Mouse (Mus musculus): ENCODE measurements around the gene Nprl3.
"Not testable (repeated sequence)": the region's sequence is repeated elsewhere in the genome, so short reads cannot be mapped to it uniquely, and the experiment has no call there.

Nprl3 gene

DNA sequence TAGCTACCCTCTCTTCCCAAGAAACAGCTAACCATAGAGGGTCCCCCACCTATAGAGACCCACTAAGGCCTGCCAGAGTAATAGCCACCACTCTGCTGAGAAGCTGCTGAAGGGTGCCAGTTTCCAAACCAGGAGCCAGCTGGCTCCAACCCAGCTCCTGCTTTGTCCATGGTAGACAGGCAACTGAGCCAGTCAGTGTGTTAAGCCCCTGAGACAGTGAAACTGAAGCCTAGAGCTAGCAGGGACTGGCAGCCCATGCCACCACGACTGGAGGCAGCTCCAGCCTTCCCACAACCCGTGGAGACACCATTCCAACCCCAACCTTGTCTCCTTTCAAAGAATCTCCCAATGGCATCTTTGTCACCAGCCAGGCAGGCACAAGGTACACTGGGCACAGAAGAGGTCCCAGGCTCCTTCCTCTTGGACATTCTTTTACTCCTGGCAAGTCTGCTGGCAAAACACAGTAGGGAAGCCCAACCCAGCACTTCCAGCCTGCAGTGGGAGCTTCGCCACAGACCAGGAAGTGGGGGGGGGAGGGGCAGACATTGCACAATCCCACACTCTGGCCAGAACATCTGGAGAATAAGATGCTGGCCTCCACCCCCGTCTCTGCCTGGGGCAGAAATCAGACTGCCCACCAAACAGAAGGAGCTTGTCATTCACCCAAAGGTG is 42.9 kb downstream of the Nprl3 start:
- DNase-seq (ENCODE audit: low spot score) = no peak

DNA sequence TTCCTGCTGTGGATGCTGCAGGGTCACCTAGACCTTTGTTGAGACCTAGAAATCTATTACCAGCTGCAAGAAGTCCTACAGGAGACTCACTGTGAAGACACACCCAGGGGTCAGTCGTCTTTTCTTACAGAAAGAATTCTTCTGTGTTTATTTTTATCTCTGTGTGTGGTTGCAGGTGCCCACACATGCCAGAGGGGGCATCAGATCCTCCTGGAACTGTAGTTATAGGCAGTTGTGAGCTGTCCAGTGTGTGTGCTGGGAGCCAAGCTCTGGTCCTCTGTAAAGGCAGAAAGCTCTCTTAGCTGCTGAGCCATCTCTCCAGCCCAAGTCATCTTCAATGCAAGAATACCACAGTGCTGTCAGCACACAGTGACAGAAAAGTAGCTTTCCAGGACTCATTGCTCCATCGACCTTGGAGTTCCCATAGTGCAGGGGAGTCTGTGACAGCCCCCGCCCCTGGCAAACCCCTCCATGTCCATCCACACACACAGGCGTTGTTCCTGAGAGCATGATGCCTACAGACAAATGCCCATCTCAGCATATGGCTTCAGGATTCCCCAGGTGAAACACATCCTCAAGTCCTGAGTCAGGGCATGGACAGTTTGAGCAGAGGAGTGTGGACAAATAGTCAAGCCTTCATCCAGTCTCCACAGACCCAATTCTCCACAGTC is 44.1 kb downstream of the Nprl3 start:
- DNase-seq (ENCODE audit: low spot score) = no peak

DNA sequence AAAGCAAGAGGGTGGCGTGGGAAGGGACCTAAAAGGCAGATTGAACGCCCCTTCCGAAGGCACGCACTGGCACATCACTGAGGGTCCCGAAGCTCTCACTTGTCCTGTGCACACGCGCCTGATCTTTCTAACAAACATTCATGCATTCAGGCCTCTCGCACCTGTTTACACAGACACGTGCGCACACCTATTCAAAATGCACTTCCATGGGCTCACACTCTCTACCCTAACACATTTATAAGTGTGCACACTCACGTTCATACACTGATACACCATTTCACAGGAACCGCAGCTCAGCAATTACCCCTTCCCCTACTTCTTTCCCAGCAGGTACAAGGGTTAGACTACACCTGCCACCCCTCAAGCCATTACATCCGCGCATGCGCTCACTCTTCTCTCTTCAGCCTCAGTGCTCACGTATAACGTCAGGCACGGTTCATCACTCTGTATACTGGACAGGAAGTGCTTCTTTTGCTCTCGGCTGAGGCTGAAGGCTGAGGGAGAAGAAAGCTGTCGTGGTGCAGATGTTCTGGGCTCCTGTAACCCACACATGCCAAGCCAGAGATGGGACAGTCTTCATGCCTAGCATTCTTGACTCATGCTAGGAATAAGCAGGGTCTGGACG is 44.8 kb downstream of the Nprl3 start:
- no peak for DNase-seq (ENCODE audit: low spot score)

DNA sequence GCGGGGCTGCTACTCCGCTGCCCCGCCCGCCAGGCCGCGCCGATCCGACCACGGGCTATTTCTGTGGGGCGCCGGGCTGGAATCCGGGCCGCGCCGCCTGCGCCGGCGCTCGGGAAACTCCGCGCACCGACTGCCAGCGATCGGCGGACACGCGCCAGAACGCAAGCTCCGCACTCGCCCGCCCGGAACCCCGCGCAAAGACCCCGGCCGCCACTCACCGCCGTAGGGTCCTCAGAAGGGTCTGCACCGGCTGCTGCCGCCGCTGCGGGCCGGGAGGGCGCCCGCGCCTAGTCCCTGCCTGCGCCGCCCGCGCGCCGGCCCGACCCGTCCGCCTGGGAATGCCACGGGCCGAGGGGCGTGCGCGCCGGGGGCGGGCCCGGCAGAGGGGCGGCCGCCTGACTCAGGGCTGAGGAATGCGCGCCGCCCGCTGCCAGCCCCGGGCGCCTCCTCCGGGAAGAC is 45.5 kb downstream of the Nprl3 start, which contains the start of gene Rhbdf1:
Gene Rhbdf1, minus strand, starts transcription at position 350 of the 459 bp plus-strand sequence.
- DNase-seq (ENCODE audit: low spot score) = no peak

- no peak for DNase-seq (ENCODE audit: low spot score)
Observed at GRCm38 (mm10) chr11:32221225-32221950, 46.1 kb downstream of the Nprl3 start.

DNA sequence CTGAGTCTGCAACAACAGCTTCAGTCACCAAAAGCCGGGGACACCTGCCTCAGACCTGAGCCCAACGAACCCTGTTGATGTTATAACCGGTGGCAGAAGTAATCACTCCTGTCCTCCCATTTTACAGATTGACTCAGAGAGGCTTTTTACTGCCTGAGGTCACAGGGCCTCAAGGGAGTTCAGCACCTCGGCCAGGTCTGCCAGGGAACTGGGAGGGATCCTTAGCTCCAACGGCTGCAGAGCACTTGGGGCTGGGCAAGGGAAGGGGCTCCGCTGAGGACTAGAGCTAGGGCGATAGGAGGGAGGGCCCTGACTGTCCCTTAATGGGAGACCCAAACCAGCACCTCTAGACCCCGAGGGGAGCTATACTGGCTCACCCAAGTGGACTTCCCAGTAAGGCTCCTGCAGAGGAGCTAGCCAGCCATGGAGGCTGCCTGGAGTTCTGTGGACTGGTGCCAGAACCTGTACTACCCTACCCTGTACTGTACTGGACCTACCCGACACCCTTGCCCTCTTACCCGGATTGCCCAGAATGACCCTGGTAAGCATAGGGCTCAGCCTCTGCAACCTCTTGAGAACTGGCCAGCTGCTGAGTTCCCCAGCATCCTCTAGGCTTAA is 46.8 kb downstream of the Nprl3 start:
- no peak for DNase-seq (ENCODE audit: low spot score)

DNA sequence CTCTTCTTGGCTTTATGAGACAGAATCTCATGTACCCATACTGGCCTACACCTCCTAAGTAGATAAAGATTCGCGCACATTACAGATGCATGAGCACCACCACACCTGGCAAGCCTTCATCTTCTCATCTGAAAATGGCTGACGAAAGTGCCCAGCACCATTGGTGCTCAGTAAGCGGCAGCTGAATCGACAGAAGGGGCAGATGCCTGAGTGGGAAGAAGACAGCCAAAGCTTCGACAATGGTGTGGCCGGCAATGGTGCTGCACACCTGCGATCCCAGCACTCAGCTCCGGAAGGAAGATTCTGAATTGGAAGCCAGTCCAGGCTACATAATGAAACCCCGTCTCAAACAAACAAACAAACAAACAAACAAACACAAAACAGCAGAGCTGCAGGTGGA is 48.2 kb downstream of the Nprl3 start:
- DNase-seq (ENCODE audit: low spot score) = no peak

DNA sequence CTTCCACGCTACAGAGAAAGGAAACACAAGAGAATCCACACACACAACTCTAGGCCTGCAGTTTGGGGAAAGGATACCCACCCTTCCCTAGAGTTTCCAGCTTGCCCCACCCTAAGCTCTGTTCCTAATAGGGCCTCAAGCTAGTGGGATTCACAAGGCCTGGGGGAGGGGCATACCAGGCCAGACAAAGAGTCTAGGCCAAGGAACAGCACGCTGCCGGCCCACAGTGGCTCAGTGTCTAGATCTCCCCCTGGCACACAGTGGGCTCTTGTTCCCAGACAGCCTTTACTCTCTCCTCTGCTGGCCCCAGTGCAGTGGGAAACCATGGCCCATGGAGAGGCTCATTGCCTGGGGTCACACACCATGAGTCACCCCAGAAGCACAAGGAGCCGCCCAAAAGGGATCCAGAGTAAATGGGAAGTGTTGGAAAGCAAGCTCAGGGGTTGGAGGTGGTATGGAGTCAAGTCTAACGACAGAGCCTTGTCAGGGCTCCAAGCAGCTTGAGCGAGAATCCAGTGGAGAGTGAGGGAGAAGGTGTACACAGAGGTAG is 48.9 kb downstream of the Nprl3 start:
- DNase-seq (ENCODE audit: low spot score) = no peak

DNA sequence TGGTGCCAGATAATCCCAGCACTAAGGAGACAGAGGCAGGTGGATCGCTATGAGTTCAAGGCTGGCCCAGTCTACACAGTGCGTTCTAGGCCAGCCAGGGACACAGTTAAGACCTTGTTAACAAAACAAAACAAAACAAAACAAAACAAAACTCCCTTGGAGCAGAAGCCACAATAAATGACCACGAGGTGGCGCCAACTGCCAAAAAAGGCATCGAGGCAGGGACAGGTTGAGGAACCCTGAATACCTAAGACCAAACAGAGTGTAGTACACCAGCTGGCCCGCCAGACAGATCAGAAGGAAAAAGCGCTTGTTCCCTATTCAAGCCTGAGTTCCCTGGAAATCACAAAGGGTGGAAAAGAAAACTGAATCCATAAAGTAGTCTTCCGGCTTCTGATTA is 50.7 kb downstream of the Nprl3 start:
- peak; percentile 69 for DNase-seq (ENCODE audit: low spot score)

DNA sequence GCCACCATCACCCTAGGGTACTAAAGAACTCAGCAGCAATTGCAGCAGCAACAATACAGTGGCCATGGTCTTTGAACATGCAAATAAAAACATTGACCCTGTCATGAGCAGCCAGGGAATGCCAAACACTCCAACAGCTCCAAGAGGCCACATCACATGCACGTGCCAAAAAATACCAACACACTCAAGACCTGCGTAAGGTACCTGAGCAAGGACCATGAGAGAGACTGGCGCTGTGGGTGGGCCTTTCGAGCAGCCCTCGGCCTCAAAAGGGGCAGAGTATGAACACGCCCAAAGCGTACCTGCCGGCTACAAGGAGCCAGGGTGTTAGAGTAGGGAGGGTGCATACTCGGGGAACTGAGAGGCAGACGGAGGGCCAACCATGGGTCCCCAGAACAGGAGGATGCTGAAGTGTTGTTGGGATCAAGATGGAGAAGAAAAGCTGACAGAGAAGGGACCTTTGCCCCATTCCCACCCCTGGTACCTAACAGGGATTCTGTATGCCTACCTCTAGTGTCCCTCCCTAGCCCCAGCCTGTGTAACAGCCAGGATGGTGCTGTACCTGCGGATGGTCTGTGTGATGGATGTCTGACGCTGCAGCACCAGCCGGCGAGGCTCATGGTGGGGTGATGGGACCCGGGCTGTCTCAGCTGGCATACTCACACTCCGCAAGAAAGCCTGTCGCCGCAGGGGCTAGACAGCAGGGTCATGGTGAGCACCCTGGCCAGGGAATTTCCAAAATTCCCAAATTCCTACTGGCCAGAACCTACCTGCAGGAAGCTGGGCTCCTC is 51.9 kb downstream of the Nprl3 start:
- no peak for DNase-seq (ENCODE audit: low spot score)

- DNase-seq (ENCODE audit: low spot score) = no peak
Observed at GRCm38 (mm10) chr11:32210623-32211022, 56.9 kb downstream of the Nprl3 start.

DNA sequence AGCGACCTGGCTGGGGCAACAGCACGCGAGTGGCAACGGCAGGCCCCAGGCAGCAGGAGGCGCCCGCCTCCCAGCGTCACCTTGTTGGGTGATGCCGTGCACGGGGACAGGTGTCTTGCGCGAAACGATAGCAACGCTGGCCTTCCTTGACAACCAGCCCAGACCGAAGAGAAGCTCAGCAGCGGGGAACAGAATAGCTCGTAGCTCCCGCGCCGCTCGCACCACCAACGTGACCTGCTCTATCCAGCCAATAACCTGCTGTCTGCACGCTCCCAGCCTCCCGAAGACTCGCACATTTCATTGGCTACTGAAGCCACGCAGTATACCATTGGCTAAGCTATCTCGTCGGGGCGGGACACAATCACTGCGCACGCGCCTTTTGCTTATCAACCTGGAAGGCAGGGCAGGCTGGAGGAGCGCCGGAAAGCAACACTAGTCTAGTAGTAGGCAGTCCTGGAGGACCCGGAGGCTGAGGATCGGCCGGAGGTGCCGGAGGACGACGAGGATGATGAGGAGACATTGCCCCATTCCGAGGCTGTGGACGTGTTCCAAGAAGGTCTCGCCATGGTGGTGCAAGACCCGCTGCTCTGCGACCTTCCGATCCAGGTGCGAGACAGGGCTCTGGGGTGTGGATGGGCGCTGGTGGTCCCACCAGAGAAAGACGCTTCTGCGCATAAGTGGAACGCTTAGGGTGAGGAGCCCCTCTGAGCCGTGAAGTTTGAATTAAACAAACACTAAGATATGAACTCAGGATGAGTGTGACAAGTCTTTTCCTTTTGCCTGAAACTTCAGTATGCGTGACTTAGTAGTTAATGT is 62.2 kb downstream of the Nprl3 start, which contains the start of gene Snrnp25:
Gene Snrnp25, plus strand, starts transcription at position 358 of the 816 bp plus-strand sequence.
- peak; percentile 94 for DNase-seq (ENCODE audit: low spot score)

GRCm38 (mm10) chr11:32201922-32202685 is 65.4 kb downstream of the Nprl3 start:
- DNase-seq (ENCODE audit: low spot score) = no peak

DNA sequence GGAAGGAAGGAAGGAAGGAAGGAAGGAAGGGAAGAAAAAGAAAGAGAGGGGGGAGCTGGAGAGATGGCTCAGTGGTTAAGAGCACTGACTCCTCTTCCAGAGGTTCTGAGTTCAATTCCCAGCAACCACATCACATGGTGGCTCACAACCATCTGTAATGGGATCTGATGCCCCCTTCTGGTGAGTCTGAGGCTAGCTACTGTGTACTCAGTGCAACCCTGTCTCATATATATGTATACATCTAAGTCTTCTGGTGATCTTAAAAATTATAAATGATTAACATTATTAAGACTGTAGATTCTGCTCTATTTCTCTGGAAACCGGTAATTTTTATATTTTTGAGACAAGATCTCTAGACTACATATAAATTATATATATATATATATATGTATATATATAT is 66.5 kb downstream of the Nprl3 start:
- not testable (repeated sequence) for DNase-seq (ENCODE audit: low spot score)

GRCm38 (mm10) chr11:32200075-32200601 is 67.4 kb downstream of the Nprl3 start, which contains the start of gene Il9r:
Gene Il9r, minus strand, starts transcription at chr11:32200279.
- no peak for DNase-seq (ENCODE audit: low spot score)

- DNase-seq (ENCODE audit: low spot score) = no peak
Observed at GRCm38 (mm10) chr11:32199230-32199629, 68.3 kb downstream of the Nprl3 start.

GRCm38 (mm10) chr11:32198256-32198955 is 69.1 kb downstream of the Nprl3 start:
- DNase-seq (ENCODE audit: low spot score) = no peak

GRCm38 (mm10) chr11:32197766-32198165 is 69.7 kb downstream of the Nprl3 start:
- no peak for DNase-seq (ENCODE audit: low spot score)
